Mouse (Mus musculus) heart, postnatal 4 days (tissue): ENCODE results near the gene Olfml1. TPM values are rescaled to one million over a fixed set of nuclear protein-coding genes. Genes with fewer than 3 reads are reported as not detected.
A peak's percentile ranks its signal among the peaks of the same experiment; 100 is the strongest.

Source experiments
- DNase-seq: peaks from one replicate; pipeline ENCODE4 v3.0.0; 2021
- total RNA-seq, 2 experiments: library from RNA; stranded (reverse); gene quantifications; 2 replicates each; pipeline ENCODE4 v1.2.3; 2021

Olfml1 gene
- total RNA-seq, 2 experiments from 2014 or later = 7.8 to 8.4 TPM

DNA sequence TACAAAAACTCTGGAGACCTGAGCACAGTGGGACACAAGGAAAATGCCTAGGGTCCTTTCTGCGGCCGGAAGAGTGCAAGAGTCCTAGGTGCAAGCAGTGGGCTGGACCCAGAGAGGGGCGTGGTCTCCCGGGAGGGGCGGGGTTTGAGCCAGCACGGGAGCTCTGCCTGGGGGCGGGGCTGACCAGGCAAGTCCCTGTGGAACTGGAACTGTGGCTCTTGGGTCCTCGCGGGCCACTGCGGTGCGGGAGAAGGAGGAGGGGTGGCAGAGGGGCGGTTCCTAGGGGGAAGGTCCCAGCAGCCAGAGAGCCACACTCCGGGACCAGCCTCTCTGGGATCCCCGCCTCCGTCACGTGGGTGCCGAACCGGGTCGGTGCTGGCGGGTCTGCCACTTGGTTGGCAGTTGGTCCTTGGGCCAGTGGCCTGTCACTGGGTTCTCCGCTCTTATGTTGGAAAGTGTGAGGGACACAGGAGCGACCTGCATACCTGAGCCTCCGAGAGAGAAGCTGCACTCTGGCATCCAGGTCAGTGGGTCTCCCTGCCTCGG lies 27.7 kb downstream of the Olfml1 start, which contains the start of gene Ppfibp2:
Ppfibp2 (plus strand) TSS at position 351 of the 546 bp plus-strand sequence.
- peak; percentile 94 for DNase-seq

DNA sequence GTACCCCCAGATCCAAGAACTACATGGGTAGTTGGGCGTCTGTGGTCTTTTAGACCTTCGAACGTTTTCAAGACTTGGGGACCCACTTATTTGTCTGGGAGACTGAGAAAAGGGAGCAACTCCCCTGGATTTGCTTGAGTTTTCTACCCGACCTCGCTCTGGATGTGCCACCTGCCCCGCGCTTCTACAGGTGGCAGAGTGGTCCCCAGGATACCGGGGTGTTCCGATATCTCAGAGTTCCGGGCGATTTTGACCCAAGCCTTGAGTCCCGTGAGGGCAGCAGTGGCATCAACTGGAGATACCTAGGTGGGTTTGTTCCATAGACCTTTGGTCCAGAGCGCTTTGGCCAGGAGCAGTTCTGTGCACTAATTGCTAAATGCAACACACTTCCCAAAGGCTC lies 28.2 kb downstream of the Olfml1 start:
- no peak for DNase-seq

DNA sequence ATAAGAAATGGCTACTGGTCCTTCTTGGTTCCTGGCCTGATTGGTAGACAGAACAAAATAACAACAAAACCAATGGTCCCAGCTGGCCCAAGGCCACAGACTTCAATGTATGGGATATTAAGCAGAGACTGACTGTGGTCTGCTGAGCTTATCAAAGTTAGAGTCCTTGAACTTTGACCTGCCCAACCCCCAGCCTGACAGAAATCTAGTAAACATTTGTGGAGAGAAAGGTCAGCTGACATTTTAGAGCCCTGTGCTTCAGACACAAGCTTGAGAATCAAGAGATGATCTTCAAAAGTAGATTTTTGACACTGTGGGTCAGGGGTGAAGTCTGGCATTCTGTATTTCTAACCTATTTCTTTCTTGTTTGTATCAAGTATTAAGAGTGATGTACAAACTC lies 29.5 kb downstream of the Olfml1 start:
- no peak for DNase-seq

DNA sequence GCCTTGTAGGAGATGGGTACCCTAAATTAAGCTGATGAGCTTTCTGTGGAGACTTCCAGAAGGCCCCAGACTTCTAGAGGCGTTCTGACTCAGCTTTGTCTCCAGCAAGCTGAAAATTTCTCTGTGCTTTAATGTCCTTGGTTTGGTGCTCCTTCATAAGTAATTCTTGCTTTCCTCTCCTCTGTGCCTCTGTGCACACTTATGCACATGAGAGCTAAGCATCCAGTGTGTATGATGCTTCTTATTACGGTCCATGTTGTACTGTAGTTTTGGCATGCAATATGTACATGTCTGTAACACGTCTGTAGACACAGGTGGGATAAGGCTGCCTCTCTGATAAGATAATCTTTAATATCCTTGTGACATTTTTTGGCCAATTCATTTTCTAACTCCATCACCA lies 30.7 kb downstream of the Olfml1 start:
- no peak for DNase-seq

DNA sequence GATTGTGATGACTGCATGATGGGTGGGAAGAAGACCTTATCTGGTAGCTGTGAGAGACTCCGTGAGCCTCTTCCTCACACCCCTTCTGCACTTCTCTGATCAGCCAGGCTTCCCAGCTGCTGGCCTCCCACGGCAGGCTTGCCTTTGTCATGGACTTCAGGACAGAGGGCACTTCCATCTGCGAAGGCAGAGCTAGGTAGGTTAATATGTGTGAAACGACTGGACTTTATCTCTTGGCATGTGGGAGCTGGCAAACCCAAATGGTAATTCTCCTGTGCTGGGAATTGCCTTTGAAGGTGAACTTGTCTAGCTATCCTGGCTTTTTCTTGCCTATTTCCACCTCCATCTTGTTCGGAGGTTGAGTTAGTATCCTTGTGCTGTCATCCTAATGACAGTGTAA lies 33.4 kb downstream of the Olfml1 start:
- DNase-seq = no peak

DNA sequence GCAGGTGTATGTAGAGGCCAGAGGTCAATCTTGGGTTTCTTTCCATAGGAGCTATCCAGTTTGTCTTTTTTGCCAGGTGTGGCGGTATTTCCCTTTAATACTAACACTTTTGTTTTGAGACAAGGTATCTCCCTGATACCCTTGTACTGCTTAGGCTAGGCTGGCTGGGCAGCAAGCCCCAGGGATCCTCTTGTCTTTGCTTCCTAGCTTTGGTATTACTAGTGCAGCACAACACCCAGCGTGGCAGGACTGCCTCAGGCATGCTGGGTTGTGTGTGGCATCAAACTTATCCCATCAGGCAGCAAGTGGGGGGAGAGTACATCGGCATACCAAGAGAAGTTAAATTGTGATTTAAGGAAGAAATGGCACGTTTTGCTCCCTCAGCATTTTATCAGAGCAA lies 35.3 kb downstream of the Olfml1 start:
- no peak for DNase-seq

DNA sequence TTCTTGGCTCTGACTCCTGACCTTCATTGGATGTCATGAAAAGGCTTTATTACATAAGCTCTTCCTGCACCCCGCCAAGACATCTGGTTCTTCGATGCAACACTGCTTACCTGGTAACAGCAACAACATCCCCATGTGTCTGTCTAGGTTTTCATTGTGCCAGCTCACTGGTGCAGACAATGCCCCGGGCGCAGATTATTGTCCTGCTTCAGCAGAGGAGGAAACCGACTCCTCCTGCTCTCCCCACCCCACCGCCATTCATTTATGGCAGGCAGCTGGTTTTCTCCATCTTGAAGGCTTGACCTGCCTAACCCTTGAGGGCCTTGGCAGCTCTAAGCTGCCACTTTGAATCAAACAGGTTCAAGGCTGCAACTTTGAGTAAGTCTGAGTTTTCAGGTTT lies 35.7 kb downstream of the Olfml1 start:
- DNase-seq = no peak

DNA sequence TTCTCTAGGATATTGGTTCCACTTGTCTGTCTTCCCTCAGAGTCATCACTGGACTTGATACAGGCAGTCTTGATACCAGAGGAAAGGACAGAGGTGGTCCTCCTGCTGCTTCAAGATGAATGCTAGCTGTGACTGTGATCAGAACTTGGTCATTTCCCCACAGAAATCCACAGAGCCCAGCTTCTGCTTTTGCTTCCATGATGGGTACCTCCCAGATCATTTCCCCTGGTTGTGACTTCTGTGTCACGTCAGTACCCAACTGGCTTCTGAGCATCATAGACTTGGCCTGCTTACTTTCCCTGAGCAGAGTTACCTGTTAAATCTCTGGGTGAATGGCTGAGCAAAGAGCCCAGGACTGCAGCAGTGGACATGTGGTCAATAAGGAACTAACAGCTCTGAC lies 40.5 kb downstream of the Olfml1 start:
- no peak for DNase-seq

DNA sequence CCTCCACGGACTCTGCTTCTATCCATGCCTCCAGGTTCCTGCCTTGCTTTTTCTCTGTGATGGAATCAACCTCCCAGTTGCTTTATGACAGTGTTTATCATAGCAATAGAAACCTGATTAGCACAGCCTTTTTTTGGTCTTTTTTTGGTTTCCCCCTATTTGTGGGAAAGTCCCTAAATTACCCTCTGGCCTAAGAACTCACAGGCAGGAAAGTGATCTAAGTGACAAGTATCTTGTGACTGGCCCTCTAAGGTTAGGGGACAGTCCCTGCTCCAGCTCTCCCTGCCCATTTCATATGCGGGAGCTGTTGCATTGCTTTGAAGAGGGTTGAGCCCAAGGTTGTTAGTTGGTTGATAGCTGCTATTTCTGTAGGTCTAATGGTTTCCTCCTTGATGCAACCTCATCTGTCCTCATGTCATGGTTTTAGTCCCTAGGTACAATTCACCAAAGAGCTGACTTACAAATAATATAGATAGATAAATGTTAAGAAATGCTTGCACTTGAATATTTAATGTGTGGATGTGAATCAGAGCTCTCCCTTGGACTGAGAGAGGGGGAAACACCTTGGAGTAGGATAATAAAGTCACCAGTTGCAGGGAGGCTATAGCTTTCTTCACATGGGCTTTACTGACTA lies 42.5 kb downstream of the Olfml1 start:
- no peak for DNase-seq

DNA sequence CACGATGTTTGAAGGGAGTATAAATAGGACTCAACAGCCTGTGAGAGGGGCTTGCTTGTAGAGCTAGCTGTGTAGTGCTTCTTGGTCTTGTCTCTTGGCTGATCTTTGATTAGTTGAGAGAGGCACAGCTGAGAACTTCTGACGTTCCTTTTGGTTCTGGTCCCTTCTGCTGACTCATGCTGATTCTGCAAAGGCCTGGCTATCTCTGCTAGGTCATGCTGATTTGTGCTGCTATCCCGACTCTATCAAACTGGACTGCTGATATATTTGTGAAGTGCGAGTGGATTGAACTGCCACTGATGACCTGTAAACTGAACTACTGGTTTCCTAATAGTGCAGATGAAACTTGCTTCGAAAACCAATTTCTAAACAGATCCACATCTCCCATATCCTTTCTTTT lies 43.6 kb downstream of the Olfml1 start:
- DNase-seq = no peak

DNA sequence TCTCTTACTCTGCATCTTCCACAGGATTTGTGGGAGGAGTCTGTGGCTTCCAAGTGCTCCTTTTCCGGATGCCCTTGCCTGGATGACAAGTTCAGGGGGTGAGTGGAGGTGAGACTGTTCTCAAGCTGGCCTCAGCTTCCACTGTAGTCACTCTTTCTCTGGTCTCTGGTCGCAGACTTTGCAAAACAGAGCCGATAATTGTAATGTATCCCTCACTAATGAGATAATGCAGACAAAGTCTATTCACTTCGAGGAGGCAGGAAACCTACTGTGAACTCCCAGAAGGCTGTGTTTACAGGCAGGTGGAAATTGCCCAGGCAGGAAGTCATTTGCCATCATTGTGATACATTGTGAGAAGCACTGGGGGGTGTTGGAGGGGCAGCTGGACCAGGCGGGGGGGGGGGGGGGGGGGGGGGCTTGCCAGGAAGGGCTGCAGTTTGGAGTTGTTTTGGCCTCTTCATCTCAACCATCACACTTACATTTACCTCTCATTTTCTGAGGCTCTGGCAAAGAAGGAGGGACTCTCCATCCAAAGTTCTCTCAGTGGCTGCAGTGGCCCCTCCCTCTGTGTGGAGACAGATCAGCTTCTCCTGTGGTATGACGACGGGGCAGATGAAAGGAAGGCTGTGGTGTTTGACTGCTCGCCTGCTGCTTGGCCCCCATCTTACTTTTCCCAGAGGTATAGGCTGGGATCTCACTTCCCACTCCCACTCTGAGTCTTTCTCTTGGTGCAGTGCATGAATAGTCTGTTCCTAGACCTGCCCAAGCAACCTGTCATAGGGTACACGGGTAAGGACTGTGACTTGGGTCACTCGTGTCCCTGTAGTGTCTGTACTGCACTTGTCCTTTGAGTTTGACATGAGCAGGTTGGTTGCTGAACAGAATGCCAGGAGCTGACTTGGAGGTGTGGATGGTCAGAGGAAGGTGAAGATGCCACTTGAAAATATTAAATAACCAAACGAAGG lies 51.1 kb downstream of the Olfml1 start:
- DNase-seq = no peak

DNA sequence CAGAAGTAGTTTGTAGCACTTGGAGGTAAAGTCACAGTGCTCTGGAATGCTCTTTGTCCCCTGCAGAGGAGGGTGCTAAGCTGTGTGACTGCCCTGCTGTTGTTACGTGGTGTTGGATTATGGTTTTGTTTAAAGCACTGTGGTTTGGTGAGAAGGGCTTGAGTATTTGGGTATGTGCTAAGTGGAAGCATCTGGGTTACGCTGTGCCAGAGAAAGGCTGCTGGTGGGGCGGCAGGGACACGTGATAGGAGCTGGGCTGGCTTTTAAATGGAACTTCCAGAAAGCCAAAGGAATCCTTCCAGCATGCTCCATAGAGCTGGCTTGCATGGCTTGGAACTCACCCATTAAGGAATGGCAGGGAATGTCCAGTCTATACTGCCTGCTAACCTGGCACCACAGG lies 52.0 kb downstream of the Olfml1 start:
- no peak for DNase-seq

DNA sequence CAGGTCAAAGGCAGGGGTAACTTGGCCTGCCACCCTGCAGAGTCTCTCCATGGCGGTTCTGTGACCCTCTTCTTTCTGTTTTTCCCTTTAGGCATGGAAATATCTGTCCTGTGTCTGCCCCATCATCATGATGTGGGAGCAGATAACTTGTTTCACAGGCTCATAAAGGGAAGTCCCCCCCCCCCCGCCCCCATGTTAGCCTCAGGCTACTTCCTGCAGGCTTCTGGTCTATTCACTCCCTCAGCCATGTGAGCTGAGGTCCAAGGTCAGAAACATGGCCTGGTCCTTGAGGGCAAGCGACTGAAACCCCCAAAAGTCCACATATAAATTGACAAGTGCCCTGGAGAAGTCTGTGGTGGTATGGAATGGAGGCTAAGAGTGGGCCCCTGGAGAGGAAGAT lies 52.9 kb downstream of the Olfml1 start:
- no peak for DNase-seq

DNA sequence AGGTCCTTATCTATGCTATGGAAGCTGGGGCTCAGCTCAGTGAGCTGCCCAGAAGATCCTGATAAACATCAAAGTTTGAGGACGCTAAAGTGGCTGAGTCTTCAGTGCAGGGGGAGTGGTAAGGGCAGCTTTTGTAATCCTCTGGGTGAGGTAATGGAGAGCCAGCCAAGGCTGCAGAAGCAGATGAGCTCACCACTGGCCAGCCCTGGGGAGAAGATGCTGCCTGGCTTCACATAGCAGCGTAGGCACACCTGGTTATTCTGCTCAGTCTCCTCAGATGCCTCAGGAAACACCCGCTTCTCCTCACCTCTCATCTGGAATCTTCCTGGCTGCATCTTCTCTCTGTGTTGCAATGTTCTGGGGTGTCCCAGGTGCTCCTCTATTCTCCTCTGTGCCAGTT lies 57.2 kb downstream of the Olfml1 start:
- DNase-seq = no peak

DNA sequence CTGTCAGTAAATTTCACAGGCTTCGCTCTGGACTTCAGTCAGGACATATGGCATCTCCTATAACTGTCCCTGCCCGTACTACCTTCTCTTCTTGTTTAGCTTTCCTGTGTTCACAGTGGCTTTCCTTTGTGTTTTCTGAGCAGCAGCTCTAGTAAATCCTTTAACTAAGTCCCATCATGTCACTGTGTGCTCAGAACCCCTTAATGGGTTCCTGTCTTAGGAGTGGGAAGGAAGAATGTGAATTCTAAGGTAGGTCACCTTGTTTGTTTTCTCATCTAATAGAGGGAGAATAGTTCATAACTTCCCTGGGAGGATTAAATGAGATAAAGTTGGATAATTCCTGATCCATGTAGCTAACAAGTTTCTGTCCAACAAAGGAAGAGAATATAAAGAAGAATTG lies 57.8 kb downstream of the Olfml1 start, which contains the start of gene 5330417H12Rik:
5330417H12Rik (minus strand) TSS at position 101 of the 400 bp plus-strand sequence.
- no peak for DNase-seq

DNA sequence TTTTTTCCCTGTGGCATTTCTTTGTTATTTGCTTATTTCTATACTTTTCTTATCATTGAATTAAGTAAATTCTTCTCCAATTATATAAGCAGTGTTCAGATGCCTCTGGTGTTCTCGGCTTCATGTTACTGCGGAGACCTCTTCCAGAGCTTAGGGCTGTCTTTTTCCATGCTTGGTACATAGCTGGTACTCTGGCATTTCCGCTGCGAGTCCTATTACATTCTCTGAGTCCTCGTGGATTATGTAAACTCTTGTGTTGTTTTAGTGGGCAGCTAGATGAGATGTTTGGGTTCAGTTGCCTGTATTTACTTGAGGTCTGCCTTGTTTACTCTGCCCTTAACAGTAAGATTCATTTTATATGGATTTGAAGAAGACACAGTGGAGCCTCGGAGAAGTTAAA lies 58.5 kb downstream of the Olfml1 start:
- no peak for DNase-seq

DNA sequence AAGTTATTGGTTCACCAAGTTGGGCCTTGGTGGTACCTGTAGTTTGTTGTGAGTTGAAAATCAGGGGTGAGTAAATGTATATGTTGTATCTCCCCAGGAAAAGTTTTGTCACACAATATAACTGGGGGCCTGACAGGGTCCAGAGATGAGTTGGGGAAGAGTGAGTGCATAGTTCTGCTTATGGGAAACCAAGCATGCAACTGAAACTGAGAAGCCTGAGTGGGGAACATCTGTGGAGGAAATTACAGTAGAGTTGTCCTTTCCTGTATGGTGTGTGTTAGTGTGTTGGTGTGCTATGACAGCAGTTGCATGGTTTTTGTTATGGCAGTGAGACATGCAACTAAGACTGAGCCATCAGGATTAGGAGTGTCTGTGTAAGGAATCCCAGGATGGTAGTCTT lies 61.1 kb downstream of the Olfml1 start:
- DNase-seq = no peak

DNA sequence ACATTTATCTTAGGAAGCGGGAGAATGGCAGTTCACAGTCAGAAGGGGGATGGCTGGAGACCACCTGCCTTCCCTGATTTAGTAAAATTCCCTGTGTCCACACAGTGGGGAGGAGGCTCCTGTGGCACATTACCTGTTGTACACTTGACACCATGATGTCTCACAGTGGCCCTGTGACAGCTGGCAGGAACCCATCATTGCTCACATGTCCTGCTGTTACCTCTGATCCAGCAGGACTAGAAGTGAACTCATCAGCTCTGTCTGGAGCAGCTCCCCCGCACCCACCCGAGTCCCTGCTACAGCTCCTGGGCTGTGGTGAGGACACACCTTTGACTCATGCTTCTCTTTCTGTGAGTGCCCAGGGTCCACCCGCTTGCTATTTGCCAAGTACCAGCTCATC lies 66.0 kb downstream of the Olfml1 start:
- DNase-seq = no peak

DNA sequence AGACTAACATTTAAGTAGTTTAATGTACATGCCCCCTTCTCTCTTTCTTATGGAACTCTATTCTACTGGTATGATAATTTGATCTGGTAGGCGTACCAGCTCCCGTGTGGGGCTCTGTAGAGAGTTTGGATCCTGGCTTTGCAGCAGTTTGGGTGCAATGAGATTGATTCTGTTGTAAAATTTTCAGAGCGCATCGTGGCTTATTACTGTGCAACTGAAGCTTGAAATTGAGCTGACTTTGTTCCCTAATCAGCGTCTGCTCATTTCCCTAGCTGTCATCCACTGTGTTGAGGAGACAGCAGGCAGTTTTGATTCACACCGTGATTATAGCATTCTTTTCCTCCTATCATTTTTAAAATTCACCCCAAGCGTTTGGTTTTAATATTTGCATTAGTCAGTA lies 70.2 kb downstream of the Olfml1 start:
- no peak for DNase-seq

DNA sequence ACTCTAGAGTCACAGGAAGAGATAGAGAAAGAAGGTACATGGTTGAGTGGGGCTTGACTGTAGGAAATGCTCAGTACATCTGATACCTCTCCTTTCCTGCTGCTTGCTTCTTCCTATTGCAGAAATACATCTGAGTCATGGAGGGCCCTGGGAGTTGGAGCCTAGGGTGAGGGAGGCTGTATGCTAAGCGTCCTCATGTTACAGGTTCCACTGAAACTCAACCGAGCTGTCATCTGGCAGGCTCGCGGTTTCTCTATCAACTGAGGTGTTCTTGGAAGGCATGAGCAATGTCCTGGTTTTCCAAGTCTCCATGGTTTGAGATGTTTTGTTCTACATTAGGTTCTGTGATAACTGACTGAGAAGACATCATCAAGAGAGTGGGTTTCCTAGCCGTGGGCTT lies 70.8 kb downstream of the Olfml1 start:
- DNase-seq = no peak
